10 mouse cellular contexts compared by ENCODE assay signal in genomic region chr13:43070496-43070895, GRCm38 (mm10).
"Had no signal": no experiment of that assay in that cellular context is flagged by ENCODE, and none has a peak within 500 bp of the region (broad histone marks: within the 10 kb centered on the region; RNA-seq: fewer than 3 reads in every experiment).

No protein-coding gene starts in this region.

- H3K9me3 ChIP-seq: liver, embryonic 13.5 days had no signal

- H3K4me2 ChIP-seq: liver, embryonic 13.5 days; midbrain, embryonic 11.5 days had no signal

- H3K4me3 ChIP-seq: liver, embryonic 13.5 days had no signal

- DNase-seq: kidney, postnatal 25 days; liver, embryonic 13.5 days; lung, adult 2 months; lung, postnatal 14 days; lung, postnatal 4 days; midbrain, embryonic 14.5 days; thymus, adult 18-20 months; thymus, postnatal 36 days had no signal

- H3K9ac ChIP-seq: liver, embryonic 13.5 days had no signal

- H3K36me3 ChIP-seq: liver, embryonic 13.5 days had no signal

- H3K4me1 ChIP-seq: liver, embryonic 13.5 days had no signal

- H3K27ac ChIP-seq: kidney, postnatal 0 days; liver, embryonic 13.5 days had no signal

- H3K27me3 ChIP-seq: liver, embryonic 13.5 days had no signal
